Mouse (Mus musculus): ENCODE results near the gene Fam71b.
"Not testable (repeated sequence)": the region's sequence is repeated elsewhere in the genome, so short reads cannot be mapped to it uniquely, and the experiment has no call there.

Gene Fam71b

DNA sequence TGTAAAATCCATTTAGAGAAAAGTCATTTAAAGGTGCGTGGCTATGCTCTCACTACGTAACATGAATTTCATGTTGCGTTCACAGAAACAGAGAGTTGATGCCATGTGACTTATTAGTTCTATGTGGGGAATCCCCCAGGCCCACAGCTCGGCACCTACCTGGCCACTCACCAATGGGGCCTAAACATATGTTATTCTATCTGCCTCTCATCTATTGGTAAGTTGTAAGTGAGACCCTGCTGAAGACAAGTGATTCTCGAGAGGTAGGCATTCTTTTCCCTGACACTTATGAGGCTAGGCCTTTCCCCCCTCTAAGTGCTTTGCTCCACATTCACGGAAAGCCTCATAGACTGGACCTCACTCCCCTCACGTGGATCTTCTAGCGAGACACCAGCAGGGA, 9.8 kb upstream of the Fam71b start:
- no peak for DNase-seq

DNA sequence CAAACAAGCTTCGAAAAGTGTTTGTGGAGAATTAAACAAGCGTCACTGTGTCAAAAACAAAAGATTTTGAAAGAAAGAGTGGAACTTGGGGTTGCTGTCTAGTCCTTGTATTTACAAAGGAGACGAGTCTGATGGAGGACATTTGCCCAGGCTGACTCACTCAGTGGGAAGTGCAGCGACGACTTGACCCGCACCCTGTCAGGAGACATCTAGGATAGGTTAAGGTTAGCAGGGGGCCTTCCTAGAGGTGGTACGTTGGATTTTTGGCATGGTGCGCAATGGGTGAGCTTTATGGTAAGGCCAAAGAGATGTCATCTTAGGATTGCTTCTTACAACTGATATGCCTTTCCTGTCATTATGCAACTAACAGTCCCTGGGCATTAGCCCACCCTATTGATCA, 9.3 kb upstream of the Fam71b start:
- DNase-seq, result no peak

DNA sequence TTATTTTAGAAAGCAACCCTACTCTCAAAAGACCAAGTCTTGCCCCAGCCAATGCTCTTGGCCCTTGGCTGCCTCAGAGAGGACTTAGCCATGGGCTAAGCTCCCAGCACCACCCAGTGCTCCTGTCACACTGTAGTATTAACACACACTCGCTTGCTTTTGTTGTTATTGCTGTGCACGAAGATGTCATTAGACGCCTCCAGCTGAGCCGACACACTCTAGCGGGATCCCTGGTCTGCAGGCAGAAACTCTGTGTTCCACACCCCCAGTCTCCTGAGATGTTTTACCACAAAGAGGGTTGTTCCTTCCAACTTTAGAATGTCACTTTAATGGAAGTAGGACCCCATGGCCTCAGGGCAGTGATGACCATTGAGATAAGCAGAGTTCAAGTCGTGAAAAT, 7.9 kb upstream of the Fam71b start:
- no peak for DNase-seq

- no peak for DNase-seq
Measured at GRCm38 (mm10) chr11:46389336-46390117, 6.8 kb upstream of the Fam71b start, which contains the start of gene Itk. Gene Itk, minus strand, starts transcription at chr11:46389515.

GRCm38 (mm10) chr11:46390621-46391020, 5.7 kb upstream of the Fam71b start:
- no peak for DNase-seq

GRCm38 (mm10) chr11:46392890-46393289, 3.5 kb upstream of the Fam71b start:
- no peak for DNase-seq

DNA sequence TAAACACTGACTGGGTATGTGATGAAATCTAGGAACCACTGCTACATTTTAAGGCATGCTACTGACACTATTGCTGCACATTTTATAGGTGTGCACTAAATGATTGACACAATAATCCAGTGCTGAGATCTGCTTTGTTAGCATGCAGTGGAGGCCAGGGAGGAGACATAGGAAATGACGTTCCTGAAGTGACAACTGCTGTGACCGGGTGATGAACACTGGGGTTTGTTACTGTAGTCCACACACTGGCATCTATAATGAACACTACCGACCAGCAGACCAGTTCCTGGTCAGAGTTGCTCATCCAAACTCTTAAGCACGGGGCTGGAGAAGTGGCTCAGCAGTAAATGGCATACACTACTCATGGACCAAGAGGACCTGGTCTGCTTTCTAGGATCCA, 2.9 kb upstream of the Fam71b start:
- no peak for DNase-seq

DNA sequence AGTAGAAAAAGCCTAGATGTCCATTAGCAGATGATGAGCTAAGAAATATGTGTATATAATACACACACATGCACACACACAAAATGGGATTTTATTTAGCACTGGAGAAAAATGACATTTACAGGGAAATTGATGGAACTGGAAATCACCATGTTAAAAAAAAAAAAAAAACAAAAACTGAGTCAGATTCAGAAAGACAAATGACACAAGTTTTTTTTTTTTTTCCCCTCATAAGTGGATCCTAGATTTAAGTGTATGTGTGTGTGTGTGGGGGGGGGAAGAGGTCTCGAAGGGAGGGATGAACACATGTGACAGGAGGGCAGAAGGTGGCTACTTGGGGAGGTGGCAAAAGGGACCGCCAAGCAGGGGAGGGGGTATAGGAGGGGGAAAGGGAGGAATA, 1.3 kb upstream of the Fam71b start:
- no peak for DNase-seq

- no peak for DNase-seq
Measured at GRCm38 (mm10) chr11:46395698-46396097, 661 bp upstream of the Fam71b start.

- no peak for DNase-seq
Measured at GRCm38 (mm10) chr11:46396860-46397179, 461 bp downstream of the Fam71b start.

- no peak for DNase-seq
Measured at GRCm38 (mm10) chr11:46397900-46398299, 1.5 kb downstream of the Fam71b start.

DNA sequence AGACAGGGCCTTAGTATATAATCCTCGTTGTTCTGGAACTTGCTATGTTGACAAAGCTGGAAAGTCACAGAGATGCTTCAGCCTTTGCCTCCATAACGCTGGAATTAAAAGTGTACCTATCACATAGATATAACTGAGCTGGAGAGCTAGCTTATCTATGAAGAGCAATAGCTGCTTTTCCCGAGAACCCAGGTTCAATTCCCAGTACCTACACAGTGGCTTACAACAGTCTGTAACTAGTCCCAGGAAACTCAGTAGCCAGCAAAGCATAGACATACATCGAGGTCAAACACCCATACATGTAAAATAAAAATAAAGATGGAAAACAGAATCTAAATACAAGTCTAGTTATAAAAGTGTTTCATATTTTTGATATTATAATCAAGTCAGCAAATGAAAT, 2.1 kb downstream of the Fam71b start:
- no peak for DNase-seq

DNA sequence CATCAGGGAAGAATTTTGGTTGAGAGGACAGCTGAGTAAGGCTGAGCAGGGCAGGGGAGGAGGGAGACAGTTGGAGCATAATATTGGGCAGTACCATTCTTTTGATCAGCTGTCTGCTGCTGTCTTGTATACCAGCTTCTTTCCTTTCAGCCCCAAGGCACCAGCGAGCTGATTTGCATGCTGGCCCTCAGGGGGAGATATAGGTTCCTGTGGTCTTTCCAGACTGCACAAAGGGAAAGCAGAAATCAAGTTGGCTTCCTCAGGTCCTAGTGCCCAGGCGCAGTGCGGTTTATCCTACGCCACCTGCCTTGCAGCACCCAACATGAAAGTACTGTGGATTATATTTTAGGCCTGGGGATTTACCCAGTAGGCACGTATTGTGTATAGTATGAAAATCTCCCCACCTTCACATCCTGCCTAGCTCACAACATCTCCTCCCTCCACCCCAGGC, 2.6 kb downstream of the Fam71b start:
- DNase-seq, result no peak

GRCm38 (mm10) chr11:46401555-46401954, 5.2 kb downstream of the Fam71b start:
- no peak for DNase-seq

GRCm38 (mm10) chr11:46404986-46405385, 8.6 kb downstream of the Fam71b start:
- DNase-seq, result no peak

GRCm38 (mm10) chr11:46406721-46407120, 10.4 kb downstream of the Fam71b start:
- no peak for DNase-seq

DNA sequence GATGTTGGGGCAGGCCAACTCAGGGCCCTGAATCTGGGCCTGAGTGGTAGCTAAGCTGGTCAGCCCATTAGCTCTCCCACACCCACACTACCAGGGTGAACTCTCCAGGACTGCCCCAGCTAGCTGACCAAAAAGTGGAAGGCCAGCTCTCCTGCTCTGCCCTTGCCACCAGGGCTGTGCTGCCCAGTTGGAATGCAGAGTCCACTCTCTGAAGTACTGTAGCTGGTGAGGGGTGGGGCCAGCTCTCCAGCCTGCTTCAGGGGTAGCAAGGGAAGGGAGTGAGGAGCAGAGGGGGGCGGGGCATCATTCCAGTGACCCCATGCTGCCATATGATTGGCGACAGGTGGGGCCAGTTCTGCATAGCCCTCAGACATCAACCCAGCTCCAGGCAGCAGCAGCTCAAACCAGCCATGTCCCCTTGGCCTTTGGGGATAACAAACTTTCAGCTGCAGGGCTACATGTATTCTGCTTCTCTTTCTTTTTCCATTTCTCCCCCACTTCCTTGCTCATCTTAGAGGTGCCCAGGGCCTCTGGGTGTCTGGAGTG, 13.7 kb downstream of the Fam71b start:
- DNase-seq, result no peak

- DNase-seq, result no peak
Measured at GRCm38 (mm10) chr11:46418438-46418837, 22.1 kb downstream of the Fam71b start.

GRCm38 (mm10) chr11:46418860-46419259, 22.5 kb downstream of the Fam71b start:
- no peak for DNase-seq

DNA sequence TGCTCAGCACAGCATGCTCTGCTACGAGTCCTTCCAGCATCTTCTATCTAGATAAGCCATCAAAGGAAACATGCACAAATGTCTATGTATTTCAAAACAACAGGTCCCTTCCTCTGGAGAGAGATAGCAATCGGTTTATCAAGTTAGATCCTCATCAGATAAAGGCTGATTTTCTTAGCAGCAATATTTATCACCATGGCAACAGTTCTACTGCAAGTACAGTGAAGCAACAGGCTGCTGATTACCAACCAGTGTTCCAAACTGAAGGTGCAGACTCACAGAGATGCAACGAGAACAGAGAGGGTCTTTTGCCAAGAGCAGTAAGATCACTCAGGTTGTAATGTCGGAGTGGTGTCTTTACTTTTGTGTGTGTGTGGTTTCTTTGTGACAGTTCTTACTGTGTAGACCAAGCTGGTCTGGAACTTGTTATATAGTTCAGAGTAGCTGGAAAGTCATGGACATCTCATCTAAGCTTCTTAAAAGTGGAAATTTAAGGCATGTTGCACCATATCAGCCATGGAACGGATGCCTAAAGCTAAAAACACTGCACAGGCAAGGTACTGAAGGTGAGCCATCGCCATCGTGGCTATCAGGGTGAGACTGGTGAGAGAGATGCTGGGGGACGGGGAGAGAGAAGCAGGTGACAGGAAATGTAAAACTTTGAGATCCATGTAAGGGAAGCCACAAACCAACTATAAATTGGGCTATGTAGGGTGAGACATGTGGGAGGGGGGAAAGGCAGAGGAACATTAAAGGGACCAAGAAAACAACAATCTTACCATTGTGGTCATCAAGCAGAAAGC, 24.9 kb downstream of the Fam71b start:
- DNase-seq, result no peak

- DNase-seq, result not testable (repeated sequence)
Measured at GRCm38 (mm10) chr11:46428131-46428530, 31.8 kb downstream of the Fam71b start.

DNA sequence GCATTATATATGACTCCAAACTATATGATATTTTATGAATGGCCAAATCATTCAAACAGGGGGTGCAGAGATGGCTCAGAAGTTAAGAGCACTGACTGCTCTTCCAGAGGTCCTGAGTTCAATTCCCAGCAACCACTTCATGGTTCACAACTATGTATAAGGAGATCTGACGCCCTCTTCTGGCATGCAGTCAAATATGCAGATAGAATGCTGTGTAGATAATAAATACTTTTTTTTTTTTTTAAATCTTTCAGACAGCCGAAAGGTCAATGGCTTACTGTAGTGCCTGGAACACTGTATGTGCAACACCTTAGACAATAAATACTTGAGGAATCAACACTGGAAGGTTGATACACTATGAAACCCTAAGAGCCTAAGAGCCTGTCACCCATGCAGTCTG, 33.8 kb downstream of the Fam71b start:
- no peak for DNase-seq

DNA sequence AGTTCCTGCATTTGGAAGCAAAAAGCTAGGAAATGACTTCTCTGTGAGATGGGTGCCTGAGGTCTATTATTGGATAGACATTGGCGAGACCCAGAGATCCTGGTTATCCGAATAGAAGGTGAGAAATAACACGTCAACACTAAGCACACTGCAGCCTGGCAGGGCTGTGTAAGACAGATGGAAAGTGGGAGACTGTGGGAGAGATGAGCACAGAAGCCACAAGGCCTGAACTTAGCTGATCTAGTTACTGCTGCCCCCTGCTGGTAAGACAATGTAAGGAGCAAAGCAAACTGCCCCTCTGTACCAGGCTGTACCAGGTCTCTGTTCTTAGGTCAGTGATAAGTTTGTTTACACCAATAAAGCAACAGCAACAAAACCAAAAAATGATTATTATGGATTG, 34.8 kb downstream of the Fam71b start:
- DNase-seq, result peak; percentile 78

DNA sequence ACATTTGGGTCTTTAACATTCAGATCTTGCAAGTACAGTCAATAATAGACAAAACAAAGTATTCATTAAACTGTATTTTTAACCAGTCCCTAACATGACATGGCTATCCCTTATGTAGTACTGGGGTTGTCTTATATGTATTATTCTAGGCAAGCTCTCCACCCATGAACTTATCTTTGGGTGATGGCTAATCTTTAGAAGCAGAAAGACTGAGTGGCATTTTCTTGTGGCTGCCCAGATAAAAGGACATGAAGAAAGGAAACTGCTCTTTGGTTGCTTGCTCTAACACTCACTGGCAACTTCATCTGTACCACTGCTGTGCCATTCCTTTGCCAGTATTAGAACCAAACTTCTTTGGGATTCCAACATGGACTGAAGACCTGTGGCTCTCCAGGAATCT, 39.0 kb downstream of the Fam71b start:
- DNase-seq, result no peak

All from right cerebral cortex, postnatal 14 days (tissue).